Mouse (Mus musculus): ENCODE measurements around the gene Smok2a.
"Not testable (repeated sequence)": the region's sequence is repeated elsewhere in the genome, so short reads cannot be mapped to it uniquely, and the experiment has no call there.

DNA sequence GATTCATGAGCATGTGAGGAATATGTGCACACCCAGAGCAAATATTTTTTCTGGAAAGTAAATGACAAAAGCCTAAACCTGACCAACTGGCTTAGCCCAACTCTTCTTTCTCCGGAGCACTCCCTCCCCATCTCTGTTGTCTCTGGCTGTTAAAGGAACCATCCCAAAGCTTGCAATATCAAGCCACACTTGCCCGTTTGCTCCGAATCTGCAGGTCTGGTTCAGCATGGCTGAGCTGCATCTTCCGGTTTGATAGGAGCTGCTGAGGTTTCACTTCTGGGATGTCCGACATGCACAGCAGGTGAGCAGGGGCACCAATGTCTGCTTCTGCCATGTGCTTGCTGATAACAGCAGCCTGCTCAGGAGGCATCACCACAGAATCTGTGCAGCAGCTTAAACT is 40.5 kb upstream of the Smok2a start:
- TF ChIP-seq CTCF (IDR thresholded peaks at IDR 0.05; ENCODE audit: low read depth, low read length); POLR2A (IDR thresholded peaks at IDR 0.05; ENCODE audit: insufficient read depth, low read length); EP300 (IDR thresholded peaks at IDR 0.05; ENCODE audit: insufficient read depth, low read depth, low read length): not testable (repeated sequence)

Data from ES-Bruce4 (cell line).